Mouse (Mus musculus): ENCODE results near the gene Sumo1. TPM values are rescaled to one million over a fixed set of nuclear protein-coding genes. Genes with fewer than 3 reads are reported as not detected.

Gene Sumo1
- total RNA-seq, 2 experiments from 2014 or later, result 43.2 to 54.1 TPM

- no peak for DNase-seq
- intact Hi-C loops (cut with DNase I), result no loop called here
Measured at GRCm38 (mm10) chr1:59566926-59567325, 103.7 kb downstream of the Sumo1 start.

- intact Hi-C loops (cut with DNase I), result no loop called here
- no peak for DNase-seq
Measured at GRCm38 (mm10) chr1:59566281-59566680, 104.4 kb downstream of the Sumo1 start.

GRCm38 (mm10) chr1:59565804-59566203 is 104.8 kb downstream of the Sumo1 start:
- intact Hi-C loops (cut with DNase I), result no loop called here

GRCm38 (mm10) chr1:59563581-59563980 is 107.1 kb downstream of the Sumo1 start:
- no peak for DNase-seq
- intact Hi-C loops (cut with DNase I), result no loop called here

More at GRCm38 (mm10) chr1:59565804-59566203, 104.8 kb downstream of the Sumo1 start:
- no peak for DNase-seq

- DNase-seq, result no peak
- intact Hi-C loops (cut with DNase I), result no loop called here
Measured at GRCm38 (mm10) chr1:59553708-59554107, 116.9 kb downstream of the Sumo1 start.

GRCm38 (mm10) chr1:59550996-59551395 is 119.6 kb downstream of the Sumo1 start:
- intact Hi-C loops (cut with DNase I), result no loop called here
- no peak for DNase-seq

- no peak for DNase-seq
- intact Hi-C loops (cut with DNase I), result no loop called here
Measured at GRCm38 (mm10) chr1:59550227-59550626, 120.4 kb downstream of the Sumo1 start.

GRCm38 (mm10) chr1:59549036-59549675 is 121.5 kb downstream of the Sumo1 start:
- intact Hi-C loops (cut with DNase I), result no loop called here
- no peak for DNase-seq

GRCm38 (mm10) chr1:59548486-59548885 is 122.1 kb downstream of the Sumo1 start:
- DNase-seq, result no peak
- intact Hi-C loops (cut with DNase I), result no loop called here

GRCm38 (mm10) chr1:59543911-59544310 is 126.7 kb downstream of the Sumo1 start:
- intact Hi-C loops (cut with DNase I), result no loop called here
- DNase-seq, result no peak

- intact Hi-C loops (cut with DNase I), result no loop called here
- DNase-seq, result no peak
Measured at GRCm38 (mm10) chr1:59542231-59542630, 128.4 kb downstream of the Sumo1 start.

GRCm38 (mm10) chr1:59541271-59542020 is 129.2 kb downstream of the Sumo1 start:
- intact Hi-C loops (cut with DNase I), result no loop called here
- no peak for DNase-seq

GRCm38 (mm10) chr1:59540537-59541148 is 130.0 kb downstream of the Sumo1 start:
- intact Hi-C loops (cut with DNase I), result no loop called here
- DNase-seq, result no peak

- intact Hi-C loops (cut with DNase I), result no loop called here
- no peak for DNase-seq
Measured at GRCm38 (mm10) chr1:59538381-59538780, 132.3 kb downstream of the Sumo1 start.

Other genes with a start within 250 kb of the Sumo1 start
- 10 to 100 TPM; 27.9 to 41.0 TPM for gene Fzd7, start 188.4 kb downstream of the Sumo1 start, total RNA-seq (2021)
- under 1 TPM in 1 of 2 experiments, not detected in 1; 0.25 TPM for gene Gm973, start 154.6 kb downstream of the Sumo1 start, total RNA-seq (2021)
- gene Nop58, start 14.1 kb upstream of the Sumo1 start, total RNA-seq (2021), result 10 to 100 TPM; 18.5 to 26.9 TPM
- 10 to 100 TPM; 40.1 to 40.8 TPM for gene Bmpr2, start 92.6 kb upstream of the Sumo1 start, total RNA-seq (2021)
- 1 to 10 TPM; 4.2 to 5.5 TPM for gene Fam117b, start 242.2 kb upstream of the Sumo1 start, total RNA-seq (2021)